Mouse (Mus musculus): Measurements from ENCODE around the gene Dnaaf3.

The Dnaaf3 gene

GRCm38 (mm10) chr7:4521231-4522003 is 10.8 kb downstream of the Dnaaf3 start:
- DNase-seq = no peak

- no peak for DNase-seq
Measured at GRCm38 (mm10) chr7:4518487-4518886, 13.8 kb downstream of the Dnaaf3 start.

- DNase-seq = no peak
Measured at GRCm38 (mm10) chr7:4516332-4517050, 15.8 kb downstream of the Dnaaf3 start, which contains the start of gene Tnnt1. Gene Tnnt1 (minus strand): TSS chr7:4516382.

- no peak for DNase-seq
Measured at GRCm38 (mm10) chr7:4515853-4516252, 16.4 kb downstream of the Dnaaf3 start.

GRCm38 (mm10) chr7:4513829-4514712 is 18.2 kb downstream of the Dnaaf3 start:
- DNase-seq = peak in 1 of 2 experiments; percentile 51

GRCm38 (mm10) chr7:4513236-4513635 is 19.0 kb downstream of the Dnaaf3 start:
- DNase-seq = peak; percentile 50 to 63

GRCm38 (mm10) chr7:4511489-4512224 is 20.6 kb downstream of the Dnaaf3 start:
- peak in 1 of 2 experiments; percentile 39 for DNase-seq

GRCm38 (mm10) chr7:4509863-4510608 is 22.2 kb downstream of the Dnaaf3 start:
- DNase-seq = peak; percentile 90 to 93

- no peak for DNase-seq
Measured at GRCm38 (mm10) chr7:4508739-4509116, 23.5 kb downstream of the Dnaaf3 start.

GRCm38 (mm10) chr7:4508062-4508738 is 24.1 kb downstream of the Dnaaf3 start:
- no peak for DNase-seq

GRCm38 (mm10) chr7:4507220-4507619 is 25.0 kb downstream of the Dnaaf3 start:
- no peak for DNase-seq

GRCm38 (mm10) chr7:4504646-4505435 is 27.4 kb downstream of the Dnaaf3 start:
- DNase-seq = no peak

GRCm38 (mm10) chr7:4503858-4504257 is 28.4 kb downstream of the Dnaaf3 start:
- no peak for DNase-seq

- no peak for DNase-seq
Measured at GRCm38 (mm10) chr7:4503100-4503499, 29.2 kb downstream of the Dnaaf3 start.

- DNase-seq = peak in 1 of 2 experiments; percentile 34
Measured at GRCm38 (mm10) chr7:4502421-4503090, 29.7 kb downstream of the Dnaaf3 start.

- DNase-seq = peak; percentile 96 to 97
Measured at GRCm38 (mm10) chr7:4501558-4502397, 30.5 kb downstream of the Dnaaf3 start, which contains the start of gene Ppp1r12c. Gene Ppp1r12c (minus strand): TSS chr7:4501680.

- peak; percentile 61 to 66 for DNase-seq
Measured at GRCm38 (mm10) chr7:4500892-4501471, 31.3 kb downstream of the Dnaaf3 start.

GRCm38 (mm10) chr7:4499034-4499433 is 33.2 kb downstream of the Dnaaf3 start:
- DNase-seq = no peak

Measured in lung, postnatal 4 days (tissue).